Mouse (Mus musculus): Measurements from ENCODE around the gene Farp2. TPM values are rescaled to one million over a fixed set of nuclear protein-coding genes. Genes with fewer than 3 reads are reported as not detected.
A peak's percentile ranks its signal among the peaks of the same experiment; 100 is the strongest.

Gene Farp2
- polyA plus RNA-seq, 1 experiment from 2014 or later = 3.4 TPM

GRCm38 (mm10) chr1:93512351-93512690, 442 bp downstream of the Farp2 start:
- Histone ChIP-seq H3K27ac (ENCODE audit: low read length) (peak overlapping the region; percentile 77), H3K9ac (replicated peaks; ENCODE audit: low read depth) (peak overlapping the region; percentile 50), H3K4me1 (ENCODE audit: insufficient read depth, low read depth, low read length) (peaks cover 2% of the 10 kb centered on the region; the same call in 1 of the 2 replicates), H3K36me3 (ENCODE audit: insufficient read depth, low read length) (no peaks in the 10 kb centered on the region), H3K9me3 (ENCODE audit: low read length) (no peaks in the 10 kb centered on the region), H3K27me3 (replicated peaks; ENCODE audit: insufficient read depth, low read length) (no peaks in the 10 kb centered on the region), H3K4me2 (replicated peaks; ENCODE audit: low read depth, low read length) (peak overlapping the region; percentile 79), H3K4me3 (ENCODE audit: low read depth, low read length) (peak overlapping the region; percentile 72)
- DNase-seq (ENCODE audit: low spot score) (peak; percentile 66), ATAC-seq (peak; percentile 48; the same call in 1 of the 2 replicates)
- 1% methylated on average over 15 of the region's 15 CpGs for WGBS
- TF ChIP-seq CTCF (IDR thresholded peaks at IDR 0.05) (0 out of 2 replicates have a peak, but pooled peaks have one; percentile 12), EP300 (IDR thresholded peaks at IDR 0.05) (no peak)

GRCm38 (mm10) chr1:93513221-93513620, 1.3 kb downstream of the Farp2 start:
- Histone ChIP-seq H3K9ac (replicated peaks; ENCODE audit: low read depth) (no peak overlapping the region), H3K9me3 (ENCODE audit: low read length) (no peaks in the 10 kb centered on the region), H3K4me1 (ENCODE audit: insufficient read depth, low read depth, low read length) (peaks cover 2% of the 10 kb centered on the region; the same call in 1 of the 2 replicates), H3K36me3 (ENCODE audit: insufficient read depth, low read length) (no peaks in the 10 kb centered on the region), H3K4me3 (ENCODE audit: low read depth, low read length) (no peak overlapping the region), H3K4me2 (replicated peaks; ENCODE audit: low read depth, low read length) (peak overlapping the region; percentile 79; the same call in 1 of the 2 replicates), H3K27me3 (replicated peaks; ENCODE audit: insufficient read depth, low read length) (no peaks in the 10 kb centered on the region), H3K27ac (ENCODE audit: low read length) (no peak overlapping the region)
- no peak for TF ChIP-seq CTCF (IDR thresholded peaks at IDR 0.05)
- no peak for TF ChIP-seq EP300 (IDR thresholded peaks at IDR 0.05)
- no peak for DNase-seq (ENCODE audit: low spot score)
- 73% methylated on average over 14 of the region's 14 CpGs for WGBS
- no peak for ATAC-seq

- Histone ChIP-seq H3K36me3 (ENCODE audit: insufficient read depth, low read length) (no peaks in the 10 kb centered on the region), H3K27me3 (replicated peaks; ENCODE audit: insufficient read depth, low read length) (no peaks in the 10 kb centered on the region), H3K9ac (replicated peaks; ENCODE audit: low read depth) (no peak overlapping the region), H3K9me3 (ENCODE audit: low read length) (no peaks in the 10 kb centered on the region), H3K4me1 (ENCODE audit: insufficient read depth, low read depth, low read length) (no peaks in the 10 kb centered on the region), H3K4me2 (replicated peaks; ENCODE audit: low read depth, low read length) (no peak overlapping the region), H3K4me3 (ENCODE audit: low read depth, low read length) (no peak overlapping the region), H3K27ac (ENCODE audit: low read length) (no peak overlapping the region)
- ATAC-seq (no peak), DNase-seq (ENCODE audit: low spot score) (no peak)
- no peak for TF ChIP-seq CTCF (IDR thresholded peaks at IDR 0.05)
- no peak for TF ChIP-seq EP300 (IDR thresholded peaks at IDR 0.05)
- WGBS = 84% methylated on average over 2 of the region's 2 CpGs
Observed at GRCm38 (mm10) chr1:93521491-93521890, 9.6 kb downstream of the Farp2 start.

- Histone ChIP-seq H3K4me3 (ENCODE audit: low read depth, low read length) (no peak overlapping the region), H3K9me3 (ENCODE audit: low read length) (no peaks in the 10 kb centered on the region), H3K27ac (ENCODE audit: low read length) (no peak overlapping the region), H3K27me3 (replicated peaks; ENCODE audit: insufficient read depth, low read length) (no peaks in the 10 kb centered on the region), H3K9ac (replicated peaks; ENCODE audit: low read depth) (no peak overlapping the region), H3K4me2 (replicated peaks; ENCODE audit: low read depth, low read length) (no peak overlapping the region), H3K36me3 (ENCODE audit: insufficient read depth, low read length) (no peaks in the 10 kb centered on the region), H3K4me1 (ENCODE audit: insufficient read depth, low read depth, low read length) (no peaks in the 10 kb centered on the region)
- 50% methylated on average over 1 of the region's 1 CpGs for WGBS
- DNase-seq (ENCODE audit: low spot score) = peak; percentile 51
- no peak for TF ChIP-seq CTCF (IDR thresholded peaks at IDR 0.05)
- TF ChIP-seq EP300 (IDR thresholded peaks at IDR 0.05) = no peak
- ATAC-seq = peak; percentile 40
Observed at GRCm38 (mm10) chr1:93522325-93522724, 10.4 kb downstream of the Farp2 start.

- TF ChIP-seq CTCF (IDR thresholded peaks at IDR 0.05) (no peak), EP300 (IDR thresholded peaks at IDR 0.05) (no peak)
- ATAC-seq = no peak
- Histone ChIP-seq H3K4me3 (ENCODE audit: low read depth, low read length) (no peak overlapping the region), H3K27me3 (replicated peaks; ENCODE audit: insufficient read depth, low read length) (no peaks in the 10 kb centered on the region), H3K9ac (replicated peaks; ENCODE audit: low read depth) (no peak overlapping the region), H3K9me3 (ENCODE audit: low read length) (no peaks in the 10 kb centered on the region), H3K4me2 (replicated peaks; ENCODE audit: low read depth, low read length) (no peak overlapping the region), H3K4me1 (ENCODE audit: insufficient read depth, low read depth, low read length) (no peaks in the 10 kb centered on the region), H3K36me3 (ENCODE audit: insufficient read depth, low read length) (no peaks in the 10 kb centered on the region), H3K27ac (ENCODE audit: low read length) (no peak overlapping the region)
- 81% methylated on average over 6 of the region's 6 CpGs for WGBS
- DNase-seq (ENCODE audit: low spot score) = no peak
Observed at GRCm38 (mm10) chr1:93529801-93530200, 17.9 kb downstream of the Farp2 start.

- H3K27ac ChIP-seq (ENCODE audit: low read length) = no peak overlapping the region
- H3K27me3 ChIP-seq (replicated peaks; ENCODE audit: insufficient read depth, low read length) = no peaks in the 10 kb centered on the region
- TF ChIP-seq EP300 (IDR thresholded peaks at IDR 0.05) = no peak
- no peak for TF ChIP-seq CTCF (IDR thresholded peaks at IDR 0.05)
- H3K9me3 ChIP-seq (ENCODE audit: low read length) = no peaks in the 10 kb centered on the region
- H3K9ac ChIP-seq (replicated peaks; ENCODE audit: low read depth) = no peak overlapping the region
- no peaks in the 10 kb centered on the region for H3K4me1 ChIP-seq (ENCODE audit: insufficient read depth, low read depth, low read length)
- H3K36me3 ChIP-seq (ENCODE audit: insufficient read depth, low read length) = no peaks in the 10 kb centered on the region
- ATAC-seq (no peak), DNase-seq (ENCODE audit: low spot score) (no peak)
- no peak overlapping the region for H3K4me3 ChIP-seq (ENCODE audit: low read depth, low read length)
- WGBS = 85% methylated on average over 6 of the region's 6 CpGs
- H3K4me2 ChIP-seq (replicated peaks; ENCODE audit: low read depth, low read length) = no peak overlapping the region
Observed at GRCm38 (mm10) chr1:93537227-93537626, 25.3 kb downstream of the Farp2 start.

GRCm38 (mm10) chr1:93543196-93543595, 31.3 kb downstream of the Farp2 start:
- DNase-seq (ENCODE audit: low spot score) = no peak
- H3K4me2 ChIP-seq (replicated peaks; ENCODE audit: low read depth, low read length) = no peak overlapping the region
- no peaks in the 10 kb centered on the region for H3K9me3 ChIP-seq (ENCODE audit: low read length)
- 58% methylated on average over 2 of the region's 2 CpGs for WGBS
- no peak overlapping the region for H3K4me3 ChIP-seq (ENCODE audit: low read depth, low read length)
- ATAC-seq = no peak
- TF ChIP-seq EP300 (IDR thresholded peaks at IDR 0.05) (no peak), CTCF (IDR thresholded peaks at IDR 0.05) (peak; percentile 10; the same call in 1 of the 2 replicates)
- H3K36me3 ChIP-seq (ENCODE audit: insufficient read depth, low read length) = no peaks in the 10 kb centered on the region
- H3K9ac ChIP-seq (replicated peaks; ENCODE audit: low read depth) = no peak overlapping the region
- H3K27ac ChIP-seq (ENCODE audit: low read length) = no peak overlapping the region
- H3K27me3 ChIP-seq (replicated peaks; ENCODE audit: insufficient read depth, low read length) = no peaks in the 10 kb centered on the region
- H3K4me1 ChIP-seq (ENCODE audit: insufficient read depth, low read depth, low read length) = no peaks in the 10 kb centered on the region

Data from lung, postnatal 0 days (tissue).